Mouse (Mus musculus) CD4-positive helper T cell, adult 2 months (primary cell): Measurements from ENCODE around the gene Dnaaf1.

Experiments
- DNase-seq: peaks from one replicate; pipeline ENCODE4 v3.0.0-alpha.2; 2012; ENCODE audit warnings: low read depth, missing footprints, low spot score

Gene Dnaaf1

GRCm38 (mm10) chr8:119646846-119647245 is 71.8 kb downstream of the Dnaaf1 start:
- DNase-seq: no peak
